Comparison of ENCODE assay signal across 30 mouse cellular contexts in genomic region chr4:138755439-138755838, GRCm38 (mm10). TPM values are rescaled to one million over a fixed set of nuclear protein-coding genes. Genes with fewer than 3 reads are reported as not detected.
DNase-seq lines count a peak whose midpoint lies in the region; ATAC-seq lines count a peak whose summit lies in the region.
"Had no signal": no experiment of that assay in that cellular context is flagged by ENCODE, and none has a peak within 500 bp of the region (broad histone marks: within the 10 kb centered on the region; RNA-seq: fewer than 3 reads in every experiment).

No protein-coding gene starts in this region.

- H3K27me3 ChIP-seq in heart, embryonic 10.5 days (ENCODE audit: insufficient read depth, poor library complexity, severe bottlenecking) = peaks cover 12% of the 10 kb centered on the region; the same call in 1 of the 2 replicates
- 0 out of 2 replicates have a peak, but pooled peaks cover 4% of the 10 kb centered on the region for H3K27me3 ChIP-seq in limb, embryonic 12.5 days
- no peaks in the 10 kb centered on the region for H3K27me3 ChIP-seq in limb, embryonic 10.5 days (ENCODE audit: low read depth, poor library complexity, severe bottlenecking)
- no peaks in the 10 kb centered on the region for H3K27me3 ChIP-seq in neural tube, embryonic 14.5 days (ENCODE audit: control insufficient read depth, insufficient read depth, low read length)
- H3K27me3 ChIP-seq: kidney, embryonic 15.5 days; limb, embryonic 13.5 days; lung, embryonic 15.5 days; Patski had no signal

- H3K4me3 ChIP-seq in heart, embryonic 10.5 days = no peak overlapping the region
- H3K4me3 ChIP-seq in limb, embryonic 12.5 days (replicated peaks) = no peak overlapping the region
- no peak overlapping the region for H3K4me3 ChIP-seq in limb, embryonic 10.5 days
- H3K4me3 ChIP-seq in neural tube, embryonic 14.5 days (ENCODE audit: low read depth, low read length) = no peak overlapping the region
- H3K4me3 ChIP-seq: heart, embryonic 15.5 days; kidney, embryonic 15.5 days; limb, embryonic 13.5 days; lung, embryonic 15.5 days had no signal

- ATAC-seq in limb, embryonic 12.5 days (ENCODE audit: insufficient number of reproducible peaks, insufficient read depth, low FRiP score, low TSS enrichment, low read depth) = no peak
- ATAC-seq in neural tube, embryonic 14.5 days (ENCODE audit: low read depth) = no peak
- ATAC-seq: forebrain, embryonic 14.5 days; Patski had no signal

- H3K4me2 ChIP-seq in limb, embryonic 12.5 days = no peak overlapping the region
- H3K4me2 ChIP-seq in neural tube, embryonic 14.5 days (ENCODE audit: low read depth, low read length) = no peak overlapping the region
- H3K4me2 ChIP-seq: heart, embryonic 15.5 days; hindbrain, embryonic 14.5 days; kidney, embryonic 15.5 days; limb, embryonic 13.5 days; liver, embryonic 11.5 days; lung, embryonic 15.5 days had no signal

- intact Hi-C loops in heart, postnatal 25 days (cut with DNase I) = no loop called here

- no peak for DNase-seq in heart, embryonic 10.5 days (ENCODE audit: low spot score)
- DNase-seq in heart, postnatal 25 days (ENCODE audit: low spot score) = no peak
- DNase-seq in limb, embryonic 10.5 days (ENCODE audit: low spot score) = no peak
- peak; percentile 57 for DNase-seq in brain, adult 2 months (ENCODE audit: low read depth, low spot score)
- DNase-seq in kidney, postnatal 36 days = no peak
- DNase-seq: adrenal gland, postnatal 10 days; cerebellum, adult 18-20 months; gastrocnemius, postnatal 14 days; heart, postnatal 36 days; kidney, adult 18-20 months; kidney, postnatal 25 days; right cerebral cortex, postnatal 4 days; thymus, adult 2 months; thymus, postnatal 36 days had no signal

- H3K9me3 ChIP-seq in heart, embryonic 10.5 days = peaks cover 4% of the 10 kb centered on the region; the same call in 1 of the 2 replicates
- H3K9me3 ChIP-seq in limb, embryonic 12.5 days = peaks cover 4% of the 10 kb centered on the region; the same call in 1 of the 2 replicates
- H3K9me3 ChIP-seq in limb, embryonic 10.5 days (replicated peaks) = no peaks in the 10 kb centered on the region
- H3K9me3 ChIP-seq in neural tube, embryonic 14.5 days (ENCODE audit: control insufficient read depth, low read length) = no peaks in the 10 kb centered on the region
- H3K9me3 ChIP-seq: heart, embryonic 15.5 days; kidney, embryonic 15.5 days; limb, embryonic 13.5 days; lung, embryonic 15.5 days had no signal

- H3K36me3 ChIP-seq in heart, embryonic 10.5 days = no peaks in the 10 kb centered on the region
- H3K36me3 ChIP-seq in limb, embryonic 12.5 days = no peaks in the 10 kb centered on the region
- H3K36me3 ChIP-seq in limb, embryonic 10.5 days = no peaks in the 10 kb centered on the region
- no peaks in the 10 kb centered on the region for H3K36me3 ChIP-seq in neural tube, embryonic 14.5 days (ENCODE audit: control insufficient read depth, insufficient read depth, low read length)
- H3K36me3 ChIP-seq: heart, embryonic 15.5 days; kidney, embryonic 15.5 days; limb, embryonic 13.5 days; lung, embryonic 15.5 days had no signal

- H3K27ac ChIP-seq in heart, embryonic 10.5 days = peak overlapping the region; percentile 19; the same call in 1 of the 2 replicates
- no peak overlapping the region for H3K27ac ChIP-seq in limb, embryonic 12.5 days
- no peak overlapping the region for H3K27ac ChIP-seq in limb, embryonic 10.5 days
- H3K27ac ChIP-seq in neural tube, embryonic 14.5 days (ENCODE audit: low read depth, low read length) = 0 out of 2 replicates have a peak overlapping the region, but pooled peaks have one; percentile 52
- H3K27ac ChIP-seq: heart, embryonic 15.5 days; hindbrain, embryonic 14.5 days; kidney, embryonic 15.5 days; limb, embryonic 13.5 days; lung, embryonic 15.5 days had no signal

- H3K4me1 ChIP-seq in heart, embryonic 10.5 days = peaks cover 26% of the 10 kb centered on the region
- peaks cover 18% of the 10 kb centered on the region for H3K4me1 ChIP-seq in limb, embryonic 12.5 days (replicated peaks)
- H3K4me1 ChIP-seq in limb, embryonic 10.5 days = peaks cover 19% of the 10 kb centered on the region
- H3K4me1 ChIP-seq in neural tube, embryonic 14.5 days (ENCODE audit: control insufficient read depth, insufficient read depth, low read length) = peaks cover 3% of the 10 kb centered on the region; the same call in 1 of the 2 replicates
- H3K4me1 ChIP-seq: heart, embryonic 15.5 days; lung, embryonic 15.5 days had no signal

- WGBS in heart, embryonic 10.5 days = 67% methylated on average over 4 of the region's 4 CpGs
- 75% methylated on average over 4 of the region's 4 CpGs for WGBS in limb, embryonic 12.5 days
- WGBS in limb, embryonic 10.5 days = 84% methylated on average over 4 of the region's 4 CpGs
- WGBS in neural tube, embryonic 14.5 days = 67% methylated on average over 4 of the region's 4 CpGs

- 0 out of 2 replicates have a peak overlapping the region, but pooled peaks have one; percentile 18 for H3K9ac ChIP-seq in limb, embryonic 12.5 days (replicated peaks)
- no peak overlapping the region for H3K9ac ChIP-seq in neural tube, embryonic 14.5 days (replicated peaks; ENCODE audit: low read depth, low read length)
- H3K9ac ChIP-seq: heart, embryonic 15.5 days; hindbrain, embryonic 14.5 days; kidney, embryonic 15.5 days; limb, embryonic 13.5 days; lung, embryonic 15.5 days had no signal

RNA-seq across cellular contexts. Expression of gene Pla2g2f, which starts 2.0 kb away (rescaled TPM):
- polyA plus RNA-seq in heart, embryonic 10.5 days (2016; fragmentation: Nextera tagmentation; extraction: Ambion mirVana) = 0.20 TPM in 1 of 2 replicates, not detected in the other
- total RNA-seq in heart, postnatal 25 days (2021) = under 1 TPM; 0.13 to 0.22 TPM
- polyA plus RNA-seq in limb, embryonic 12.5 days (2016; fragmentation: Nextera tagmentation; extraction: Ambion mirVana) = 0.24 and 0.33 TPM in 2 replicates
- polyA plus RNA-seq in limb, embryonic 10.5 days (2016; fragmentation: Nextera tagmentation; extraction: Ambion mirVana) = 0.09 TPM in 1 of 2 replicates, not detected in the other
- not detected in 2 replicates for polyA plus RNA-seq in neural tube, embryonic 14.5 days (2014; fragmentation: Nextera tagmentation; extraction: Ambion mirVana)
- total RNA-seq: gastrocnemius, postnatal 14 days; granulocyte monocyte progenitor cell, adult 5-6 weeks; megakaryocyte progenitor cell, adult 5-6 weeks; MEL had no signal
- polyA plus RNA-seq: forebrain, embryonic 14.5 days; hindbrain, embryonic 14.5 days; liver, embryonic 11.5 days; liver, embryonic 16.5 days; lung, embryonic 15.5 days; midbrain, postnatal 0 days; Patski had no signal

RNA-seq across cellular contexts. Expression of gene Ubxn10, which starts 18.5 kb away (rescaled TPM):
- 1.0 and 1.3 TPM in 2 replicates for polyA plus RNA-seq in heart, embryonic 10.5 days (2016; fragmentation: Nextera tagmentation; extraction: Ambion mirVana)
- 1 to 10 TPM; 1.2 to 1.8 TPM for total RNA-seq in heart, postnatal 25 days (2021)
- 1.0 TPM in 2 replicates for polyA plus RNA-seq in limb, embryonic 12.5 days (2016; fragmentation: Nextera tagmentation; extraction: Ambion mirVana)
- 1.2 and 1.3 TPM in 2 replicates for polyA plus RNA-seq in limb, embryonic 10.5 days (2016; fragmentation: Nextera tagmentation; extraction: Ambion mirVana)
- polyA plus RNA-seq in neural tube, embryonic 14.5 days (2014; fragmentation: Nextera tagmentation; extraction: Ambion mirVana) = 2.7 and 3.0 TPM in 2 replicates
- total RNA-seq: granulocyte monocyte progenitor cell, adult 5-6 weeks; megakaryocyte progenitor cell, adult 5-6 weeks; MEL had no signal
- polyA plus RNA-seq: Patski had no signal

RNA-seq across cellular contexts. Expression of gene Pla2g2d, which starts 20.1 kb away (rescaled TPM):
- 0.19 TPM in 1 of 2 replicates, not detected in the other for polyA plus RNA-seq in heart, embryonic 10.5 days (2016; fragmentation: Nextera tagmentation; extraction: Ambion mirVana)
- under 1 TPM in 1 of 2 experiments, not detected in 1; 0.23 TPM for total RNA-seq in heart, postnatal 25 days (2021)
- not detected in 2 replicates for polyA plus RNA-seq in limb, embryonic 12.5 days (2016; fragmentation: Nextera tagmentation; extraction: Ambion mirVana)
- not detected in 2 replicates for polyA plus RNA-seq in limb, embryonic 10.5 days (2016; fragmentation: Nextera tagmentation; extraction: Ambion mirVana)
- 1.6 and 2.6 TPM in 2 replicates for polyA plus RNA-seq in neural tube, embryonic 14.5 days (2014; fragmentation: Nextera tagmentation; extraction: Ambion mirVana)
- total RNA-seq: gastrocnemius, postnatal 14 days; granulocyte monocyte progenitor cell, adult 5-6 weeks; megakaryocyte progenitor cell, adult 5-6 weeks; MEL; midbrain, postnatal 0 days had no signal
- polyA plus RNA-seq: heart, embryonic 15.5 days; liver, embryonic 11.5 days; liver, embryonic 16.5 days; lung, embryonic 15.5 days had no signal

RNA-seq across cellular contexts. Expression of gene Pla2g2c, which starts 30.8 kb away (rescaled TPM):
- polyA plus RNA-seq in heart, embryonic 10.5 days (2016; fragmentation: Nextera tagmentation; extraction: Ambion mirVana) = 0.31 and 0.49 TPM in 2 replicates
- under 1 TPM in 1 of 2 experiments, not detected in 1; 0.17 TPM for total RNA-seq in heart, postnatal 25 days (2021)
- polyA plus RNA-seq in limb, embryonic 12.5 days (2016; fragmentation: Nextera tagmentation; extraction: Ambion mirVana) = 0.38 and 0.92 TPM in 2 replicates
- polyA plus RNA-seq in limb, embryonic 10.5 days (2016; fragmentation: Nextera tagmentation; extraction: Ambion mirVana) = 0.64 and 0.80 TPM in 2 replicates
- 0.35 and 0.49 TPM in 2 replicates for polyA plus RNA-seq in neural tube, embryonic 14.5 days (2014; fragmentation: Nextera tagmentation; extraction: Ambion mirVana)
- total RNA-seq: adrenal gland, postnatal 10 days; gastrocnemius, postnatal 14 days; granulocyte monocyte progenitor cell, adult 5-6 weeks; megakaryocyte progenitor cell, adult 5-6 weeks; MEL had no signal
- polyA plus RNA-seq: liver, embryonic 16.5 days; Patski; spleen, adult 2 months; thymus, adult 2 months had no signal

Comparison
In these comparisons a context has a peak if more than half of its experiments do, and no peak if none do; other contexts are left out.
1. H3K27ac ChIP-seq: peak in heart, embryonic 10.5 days (single experiment) and neural tube, embryonic 14.5 days (single experiment); none in limb, embryonic 12.5 days (single experiment) and limb, embryonic 10.5 days (single experiment).